Mouse (Mus musculus) CH12.LX (cell line): ENCODE measurements around the gene Ism2. TPM values are rescaled to one million over a fixed set of nuclear protein-coding genes. Genes with fewer than 3 reads are reported as not detected.

Experiments used
- DNase-seq: peaks from one replicate; pipeline ENCODE4 v3.0.0-alpha.2; 2013; ENCODE audit errors: extremely low read depth
- H3K27ac ChIP-seq: 2 replicates; pipeline ENCODE4 v1.5.1; 2012; ENCODE audit warnings: low read depth, mild to moderate bottlenecking, control low read depth, moderate library complexity; ENCODE audit not compliant: insufficient read depth
- H3K27me3 ChIP-seq: replicated peaks from 2 replicates; pipeline ENCODE3; 2012; ENCODE audit warnings: inconsistent platforms
- H3K36me3 ChIP-seq, 2 experiments: replicated peaks in 1 of 2; 2 replicates each; pipeline versions ENCODE3 to v1.6.1; 2012; ENCODE audit warnings: inconsistent platforms in 1 of 2, low read length in 1 of 2, mild to moderate bottlenecking in 1 of 2, mixed read lengths in 1 of 2, moderate library complexity in 1 of 2; ENCODE audit not compliant: control insufficient read depth in 1 of 2, insufficient read depth in 1 of 2
- H3K4me1 ChIP-seq, 2 experiments: 2 replicates each; pipeline ENCODE4 v1.6.1; 2012; ENCODE audit warnings: inconsistent platforms in 1 of 2, moderate library complexity in 1 of 2; ENCODE audit not compliant: insufficient read depth in 2 of 2, control insufficient read depth in 1 of 2
- H3K4me2 ChIP-seq: 2 replicates; pipeline ENCODE4 v1.6.1; 2012; ENCODE audit warnings: low read depth, mild to moderate bottlenecking, control low read depth; ENCODE audit not compliant: poor library complexity, insufficient read depth, severe bottlenecking
- H3K4me3 ChIP-seq, 3 experiments: fragments of 150-350 bp in 1 of 3; sonication (generic) in 1 of 3; replicated peaks in 1 of 3; 2 replicates each; pipeline versions ENCODE3 to v1.5.1; 2011 to 2012; ENCODE audit warnings: low read depth in 2 of 3, low read length in 2 of 3, mild to moderate bottlenecking in 2 of 3, moderate library complexity in 2 of 3, control low read depth in 1 of 3, improper control_type of control experiment in 1 of 3, inconsistent platforms in 1 of 3, mixed read lengths in 1 of 3; ENCODE audit not compliant: poor library complexity in 1 of 3
- H3K79me2 ChIP-seq: replicated peaks from 2 replicates; pipeline ENCODE4 v1.6.1; 2012; ENCODE audit warnings: mild to moderate bottlenecking, moderate library complexity; ENCODE audit not compliant: control insufficient read depth, poor library complexity, insufficient read depth, severe bottlenecking; ENCODE audit errors: extremely low read depth
- H3K9ac ChIP-seq: 2 replicates; pipeline ENCODE4 v1.6.1; 2012; ENCODE audit warnings: low read depth, mild to moderate bottlenecking, control low read depth, moderate library complexity; ENCODE audit not compliant: insufficient read depth
- H3K9me3 ChIP-seq: replicated peaks from 2 replicates; pipeline ENCODE3; 2012; ENCODE audit warnings: low read length, inconsistent platforms, mixed read lengths
- BHLHE40 ChIP-seq: IDR thresholded peaks from 2 replicates; pipeline ENCODE4 v1.6.1; 2011; ENCODE audit warnings: mild to moderate bottlenecking, low read depth, low read length, improper control_type of control experiment
- CHD2 ChIP-seq: IDR thresholded peaks from 2 replicates; pipeline ENCODE4 v1.6.1; 2011; ENCODE audit warnings: low read length, improper control_type of control experiment
- EP300 ChIP-seq: IDR thresholded peaks from 2 replicates; pipeline ENCODE4 v1.6.1; 2011; ENCODE audit warnings: low read length, improper control_type of control experiment
- ETS1 ChIP-seq: conservative IDR thresholded peaks from 2 replicates; pipeline ENCODE4 v1.6.1; 2012; ENCODE audit warnings: low read depth, mild to moderate bottlenecking, inconsistent platforms, low read length, improper control_type of control experiment, moderate library complexity
- GABPA ChIP-seq: IDR thresholded peaks from 2 replicates; pipeline ENCODE4 v1.6.1; 2012; ENCODE audit warnings: low read depth, low read length, improper control_type of control experiment, inconsistent platforms; ENCODE audit not compliant: insufficient replicate concordance
- IRF4 ChIP-seq: IDR thresholded peaks from 2 replicates; pipeline ENCODE4 v1.6.1; 2014; ENCODE audit warnings: low read depth, mild to moderate bottlenecking, inconsistent platforms, low read length, improper control_type of control experiment
- JUN ChIP-seq: IDR thresholded peaks from 2 replicates; pipeline ENCODE4 v1.6.1; 2011; ENCODE audit warnings: low read depth, mild to moderate bottlenecking, low read length, improper control_type of control experiment, moderate library complexity; ENCODE audit not compliant: insufficient read depth
- KAT2A ChIP-seq: IDR thresholded peaks from 2 replicates; pipeline ENCODE4 v1.6.1; 2012; ENCODE audit warnings: low read length, improper control_type of control experiment, inconsistent platforms; ENCODE audit not compliant: insufficient replicate concordance
- MAFK ChIP-seq: IDR thresholded peaks from 2 replicates; pipeline ENCODE4 v1.6.1; 2011; ENCODE audit warnings: low read length, improper control_type of control experiment; ENCODE audit not compliant: insufficient replicate concordance
- MAZ ChIP-seq: IDR thresholded peaks from 2 replicates; pipeline ENCODE4 v1.6.1; 2012; ENCODE audit warnings: low read depth, mild to moderate bottlenecking, inconsistent platforms, low read length, improper control_type of control experiment, moderate library complexity
- MEF2A ChIP-seq: IDR thresholded peaks from 2 replicates; pipeline ENCODE4 v1.6.1; 2014; ENCODE audit warnings: low read depth, mild to moderate bottlenecking, inconsistent platforms, low read length, improper control_type of control experiment, borderline replicate concordance
- MXI1 ChIP-seq: IDR thresholded peaks from 2 replicates; pipeline ENCODE4 v1.6.1; 2011; ENCODE audit warnings: mild to moderate bottlenecking, low read depth, low read length, improper control_type of control experiment
- NELFE ChIP-seq: IDR thresholded peaks from 2 replicates; pipeline ENCODE4 v1.6.1; 2011; ENCODE audit warnings: low read depth, low read length, improper control_type of control experiment
- PAX5 ChIP-seq: IDR thresholded peaks from 2 replicates; pipeline ENCODE4 v1.6.1; 2012; ENCODE audit warnings: low read length, inconsistent platforms, mixed read lengths
- RAD21 ChIP-seq: IDR thresholded peaks from 2 replicates; pipeline ENCODE4 v1.6.1; 2011; ENCODE audit warnings: low read depth, mild to moderate bottlenecking, low read length, improper control_type of control experiment, moderate library complexity
- RCOR1 ChIP-seq: conservative IDR thresholded peaks from 2 replicates; pipeline ENCODE4 v1.6.1; 2012; ENCODE audit warnings: low read depth, mild to moderate bottlenecking, inconsistent platforms, low read length, improper control_type of control experiment
- SIN3A ChIP-seq: IDR thresholded peaks from 2 replicates; pipeline ENCODE4 v1.6.1; 2012; ENCODE audit warnings: low read length, improper control_type of control experiment, inconsistent platforms
- TBP ChIP-seq: conservative IDR thresholded peaks from 2 replicates; pipeline ENCODE4 v1.6.1; 2011; ENCODE audit warnings: low read depth, low read length, improper control_type of control experiment
- TCF12 ChIP-seq: IDR thresholded peaks from 2 replicates; pipeline ENCODE4 v1.6.1; 2014; ENCODE audit warnings: low read depth, mild to moderate bottlenecking, inconsistent platforms, low read length, improper control_type of control experiment
- UBTF ChIP-seq: IDR thresholded peaks from 2 replicates; pipeline ENCODE4 v1.6.1; 2012; ENCODE audit warnings: low read depth, mild to moderate bottlenecking, inconsistent platforms, low read length, improper control_type of control experiment, moderate library complexity
- USF1 ChIP-seq: IDR thresholded peaks from 2 replicates; pipeline ENCODE4 v1.6.1; 2014; ENCODE audit warnings: low read depth, mild to moderate bottlenecking, inconsistent platforms, low read length, improper control_type of control experiment
- ZMIZ1 ChIP-seq: IDR thresholded peaks from 2 replicates; pipeline ENCODE4 v1.6.1; 2012; ENCODE audit warnings: low read depth, mild to moderate bottlenecking, inconsistent platforms, low read length, improper control_type of control experiment
- ZNF384 ChIP-seq: IDR thresholded peaks from 2 replicates; pipeline ENCODE4 v1.6.1; 2012; ENCODE audit warnings: low read depth, low read length, improper control_type of control experiment, inconsistent platforms
- dilution Hi-C: fragments of 300-500 bp; cut with MboI; formaldehyde crosslinking; loops from 2 replicates; pipeline ENCODE4 v1.14.3; 2020; ENCODE audit warnings: low sequenced_read_pairs; ENCODE audit not compliant: extremely low pct_unique_long_range_greater_than_20kb, extremely low pct_ligation_motif_present
- in situ Hi-C: fragments of 300-500 bp; cut with MboI; formaldehyde crosslinking; loops from 3 replicates; pipeline ENCODE4 v1.14.3; 2019; ENCODE audit warnings: low sequenced_read_pairs, low pct_ligation_motif_present, low pct_unique_long_range_greater_than_20kb, mixed read lengths
- polyA plus RNA-seq: library from polyadenylated mRNA; unstranded; fragments of >175 nt; gene quantifications from 2 replicates; pipeline ENCODE4 v1.2.1, GENCODE M21; 2012; ENCODE audit warnings: low read depth; ENCODE audit not compliant: insufficient read length
- total RNA-seq, 2 experiments: library from RNA; depleted of rRNA; stranded (reverse); fragments of 300-350 nt in 1 of 2; fragments of >200 nt in 1 of 2; gene quantifications; 2 replicates each; pipeline ENCODE4 v1.2.3; 2012 to 2014

Gene Ism2
- total and polyA plus RNA-seq, 3 experiments, result 0.08 TPM; not detected in 2

DNA sequence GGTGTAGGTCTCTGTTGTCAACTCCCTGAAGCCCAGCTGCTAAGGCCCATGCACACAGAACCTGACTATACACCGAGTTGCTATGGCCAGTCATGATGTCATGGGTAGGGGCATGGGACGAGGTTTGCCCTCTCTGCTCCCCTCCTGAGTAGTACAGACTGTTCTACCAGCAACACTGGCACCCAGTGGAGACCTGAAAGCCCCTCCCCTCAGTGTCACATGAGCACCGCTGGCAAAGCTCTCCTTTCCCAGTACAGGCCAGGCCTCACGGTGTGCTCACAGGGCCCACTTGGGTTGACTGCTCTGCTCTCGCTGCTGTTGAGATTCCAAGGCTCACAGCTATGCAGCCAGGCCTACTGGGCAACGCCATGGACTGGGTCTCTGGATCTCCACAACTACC is 5.6 kb downstream of the Ism2 start:
- Histone ChIP-seq H3K79me2 (no peaks in the 10 kb centered on the region), H3K27me3 (peaks cover 2% of the 10 kb centered on the region), H3K4me2 (no peak overlapping the region), H3K4me1 (no peaks in the 10 kb centered on the region; a peak in 1 of 4 replicates), H3K9me3 (no peaks in the 10 kb centered on the region), H3K4me3 (no peak overlapping the region), H3K27ac (no peak overlapping the region), H3K9ac (no peak overlapping the region), H3K36me3 (no peaks in the 10 kb centered on the region)
- no peak for TF ChIP-seq ZNF384
- TF ChIP-seq BHLHE40, result no peak
- dilution Hi-C loops (no loop called here), in situ Hi-C loops (no loop called here)
- DNase-seq, result no peak

DNA sequence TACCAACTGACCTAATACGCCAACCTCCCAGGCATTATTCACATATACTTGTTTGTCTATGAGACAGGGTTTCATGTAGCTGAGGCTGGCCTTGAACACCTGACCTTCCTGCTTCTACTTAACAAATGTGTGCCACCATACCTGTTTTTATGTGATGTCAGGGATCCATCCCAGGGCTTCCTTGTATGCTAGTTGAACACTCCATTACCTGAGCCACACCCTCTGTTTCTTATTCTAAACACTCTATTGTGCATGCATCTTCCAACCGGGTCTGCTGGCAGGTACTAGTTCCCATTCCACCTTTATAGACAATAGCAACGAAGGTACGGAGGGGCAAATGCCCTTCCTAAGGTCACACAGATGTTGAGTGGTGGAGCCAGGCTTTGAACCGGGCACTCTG is 10.4 kb downstream of the Ism2 start:
- H3K4me3 ChIP-seq, result no peak overlapping the region
- no peak for DNase-seq
- no peaks in the 10 kb centered on the region for H3K79me2 ChIP-seq
- no peak for TF ChIP-seq MAZ
- no peak for TF ChIP-seq ZNF384
- no peak for TF ChIP-seq UBTF
- no peak for TF ChIP-seq ETS1
- no peak for TF ChIP-seq CHD2
- TF ChIP-seq, all 38 proteins: peak for 0
- Histone ChIP-seq H3K36me3 (no peaks in the 10 kb centered on the region), H3K9ac (no peak overlapping the region), H3K4me2 (no peak overlapping the region), H3K27me3 (no peaks in the 10 kb centered on the region), H3K9me3 (peaks cover 6% of the 10 kb centered on the region), H3K27ac (no peak overlapping the region), H3K4me1 (peaks cover under 1 to 4% of the 10 kb centered on the region in 2 experiments; a peak in 3 of 4 replicates)
- in situ Hi-C loops (no loop called here), dilution Hi-C loops (no loop called here)

DNA sequence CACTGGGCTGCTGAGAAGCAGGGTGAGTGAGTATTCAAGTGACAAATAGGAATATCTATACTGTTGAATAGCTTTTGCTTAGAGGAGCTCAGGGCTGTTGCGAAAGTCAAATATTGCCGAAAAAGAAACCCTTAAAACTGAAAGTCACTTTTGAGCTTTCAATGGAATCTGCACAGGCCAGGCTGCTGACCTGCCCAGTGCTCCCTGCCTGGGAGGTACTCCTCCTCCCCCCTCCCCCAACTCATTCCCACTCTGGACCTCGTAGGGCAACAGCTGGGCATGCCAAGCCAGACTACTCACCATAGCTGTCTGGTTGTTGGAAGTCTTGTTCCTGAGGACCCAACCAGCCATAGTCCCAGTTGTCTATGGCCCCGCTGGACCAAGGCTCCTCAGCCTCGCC is 14.8 kb downstream of the Ism2 start:
- Histone ChIP-seq H3K27ac (no peak overlapping the region), H3K36me3 (peaks cover 0 to 4% of the 10 kb centered on the region in 2 experiments), H3K4me2 (no peak overlapping the region), H3K4me1 (peaks cover 6 to 7% of the 10 kb centered on the region in 2 experiments), H3K9ac (no peak overlapping the region), H3K27me3 (no peaks in the 10 kb centered on the region), H3K9me3 (peaks cover 6% of the 10 kb centered on the region), H3K4me3 (no peak overlapping the region), H3K79me2 (no peaks in the 10 kb centered on the region)
- dilution Hi-C loops, result no loop called here
- in situ Hi-C loops, result no loop called here
- TF ChIP-seq USF1 (no peak), TBP (no peak), MAFK (no peak), IRF4 (no peak), RAD21 (no peak), RCOR1 (no peak), GABPA (no peak), EP300 (no peak), JUN (no peak), PAX5 (no peak), BHLHE40 (no peak), ZNF384 (no peak), ZMIZ1 (no peak), MXI1 (no peak), SIN3A (no peak), NELFE (no peak), TCF12 (no peak), KAT2A (no peak), ETS1 (no peak), MEF2A (no peak)
- DNase-seq, result no peak
